Mouse (Mus musculus) MEL (cell line): ENCODE measurements around the gene Il3. TPM values are rescaled to one million over a fixed set of nuclear protein-coding genes. Genes with fewer than 3 reads are reported as not detected.

Experiments used
- DNase-seq: peaks from one replicate; pipeline ENCODE4 v3.0.0; 2011; ENCODE audit warnings: low read depth, low spot score
- H3K27ac ChIP-seq: 2 replicates; pipeline ENCODE4 v1.5.1; 2012; ENCODE audit warnings: low read depth, mild to moderate bottlenecking, control low read depth, low read length, moderate library complexity; ENCODE audit not compliant: control insufficient read depth
- H3K27me3 ChIP-seq, 2 experiments: fragments of 150-350 bp in 1 of 2; sonication (generic) in 1 of 2; 2 replicates each; pipeline ENCODE4 v1.6.1; 2012; ENCODE audit warnings: low read length in 2 of 2, mild to moderate bottlenecking in 2 of 2, improper control_type of control experiment in 1 of 2, moderate library complexity in 1 of 2; ENCODE audit not compliant: insufficient read depth in 2 of 2, control insufficient read depth in 1 of 2
- H3K36me3 ChIP-seq, 2 experiments: 2 replicates each; pipeline ENCODE4 v1.6.1; 2012 to 2014; ENCODE audit warnings: low read length in 2 of 2, improper control_type of control experiment in 1 of 2, inconsistent platforms in 1 of 2, mild to moderate bottlenecking in 1 of 2; ENCODE audit not compliant: insufficient read depth in 2 of 2, control insufficient read depth in 1 of 2
- H3K4me1 ChIP-seq, 2 experiments: fragments of 150-350 bp in 1 of 2; sonication (generic) in 1 of 2; 2 replicates each; pipeline ENCODE4 v1.6.1; 2012; ENCODE audit warnings: low read length in 2 of 2, improper control_type of control experiment in 1 of 2, mild to moderate bottlenecking in 1 of 2; ENCODE audit not compliant: insufficient read depth in 2 of 2, control insufficient read depth in 1 of 2
- H3K4me3 ChIP-seq, 2 experiments: fragments of 150-350 bp in 1 of 2; sonication (generic) in 1 of 2; 2 replicates each; pipeline ENCODE4 v1.5.1; 2012; ENCODE audit warnings: low read depth in 2 of 2, low read length in 2 of 2, mild to moderate bottlenecking in 2 of 2, moderate library complexity in 2 of 2, control low read depth in 1 of 2, improper control_type of control experiment in 1 of 2; ENCODE audit not compliant: control insufficient read depth in 1 of 2, insufficient read depth in 1 of 2
- H3K79me2 ChIP-seq: 2 replicates; pipeline ENCODE4 v1.6.1; 2012; ENCODE audit warnings: mild to moderate bottlenecking, low read length, moderate library complexity; ENCODE audit not compliant: control insufficient read depth, poor library complexity, insufficient read depth
- H3K9ac ChIP-seq: 2 replicates; pipeline ENCODE4 v1.6.1; 2012; ENCODE audit warnings: low read depth, mild to moderate bottlenecking, control low read depth, low read length, moderate library complexity; ENCODE audit not compliant: control insufficient read depth, poor library complexity, severe bottlenecking
- H3K9me3 ChIP-seq: fragments of 150-350 bp; sonication (generic); replicated peaks from 2 replicates; pipeline ENCODE4 v1.6.1; 2012; ENCODE audit warnings: mild to moderate bottlenecking, low read length, improper control_type of control experiment, moderate library complexity; ENCODE audit not compliant: insufficient read depth
- BHLHE40 ChIP-seq: IDR thresholded peaks from 2 replicates; pipeline ENCODE4 v1.6.1; 2012; ENCODE audit warnings: low read depth, mild to moderate bottlenecking, inconsistent platforms, low read length, improper control_type of control experiment, borderline replicate concordance
- CHD1 ChIP-seq: IDR thresholded peaks from 2 replicates; pipeline ENCODE4 v1.6.1; 2012; ENCODE audit warnings: low read depth, mild to moderate bottlenecking, inconsistent platforms, low read length, improper control_type of control experiment
- CHD2 ChIP-seq: IDR thresholded peaks from 2 replicates; pipeline ENCODE4 v1.6.1; 2011; ENCODE audit warnings: low read length, improper control_type of control experiment
- CTCF ChIP-seq, 3 experiments: IDR thresholded peaks in 2 of 3; conservative IDR thresholded peaks in 1 of 3; 2 replicates each; pipeline ENCODE4 v1.5.1; 2011 to 2012; ENCODE audit warnings: low read length in 3 of 3, low read depth in 2 of 3, mild to moderate bottlenecking in 2 of 3, improper control_type of control experiment in 1 of 3, inconsistent platforms in 1 of 3, mixed read lengths in 1 of 3, moderate library complexity in 1 of 3; ENCODE audit not compliant: control insufficient read depth in 1 of 3, insufficient read depth in 1 of 3, poor library complexity in 1 of 3, severe bottlenecking in 1 of 3
- E2F4 ChIP-seq: IDR thresholded peaks from 2 replicates; pipeline ENCODE4 v1.6.1; 2011; ENCODE audit warnings: low read depth, low read length, improper control_type of control experiment, borderline replicate concordance
- ELF1 ChIP-seq: IDR thresholded peaks from 2 replicates; pipeline ENCODE4 v1.6.1; 2014; ENCODE audit warnings: low read depth, mild to moderate bottlenecking, inconsistent platforms, low read length, improper control_type of control experiment, moderate library complexity
- ETS1 ChIP-seq: IDR thresholded peaks from 2 replicates; pipeline ENCODE4 v1.6.1; 2012; ENCODE audit warnings: low read depth, mild to moderate bottlenecking, inconsistent platforms, low read length, improper control_type of control experiment, moderate library complexity
- GABPA ChIP-seq: IDR thresholded peaks from 2 replicates; pipeline ENCODE4 v1.6.1; 2012; ENCODE audit warnings: low read depth, mild to moderate bottlenecking, inconsistent platforms, low read length, improper control_type of control experiment, moderate library complexity
- GATA1 ChIP-seq: IDR thresholded peaks from 2 replicates; pipeline ENCODE4 v1.6.1; 2011; ENCODE audit warnings: low read depth, low read length, improper control_type of control experiment
- HCFC1 ChIP-seq: IDR thresholded peaks from 2 replicates; pipeline ENCODE4 v1.6.1; 2012; ENCODE audit warnings: low read depth, mild to moderate bottlenecking, inconsistent platforms, low read length, improper control_type of control experiment, moderate library complexity
- JUND ChIP-seq: IDR thresholded peaks from 2 replicates; pipeline ENCODE4 v1.6.1; 2011; ENCODE audit warnings: low read depth, mild to moderate bottlenecking, improper control_type of control experiment, low read length
- KAT2A ChIP-seq: conservative IDR thresholded peaks from 2 replicates; pipeline ENCODE4 v1.6.1; 2012; ENCODE audit warnings: low read depth, low read length, improper control_type of control experiment, inconsistent platforms
- MAFK ChIP-seq: IDR thresholded peaks from 2 replicates; pipeline ENCODE4 v1.6.1; 2011; ENCODE audit warnings: low read depth, mild to moderate bottlenecking, low read length, improper control_type of control experiment, borderline replicate concordance
- MAX ChIP-seq: IDR thresholded peaks from 2 replicates; pipeline ENCODE4 v1.6.1; 2011; ENCODE audit warnings: low read length, improper control_type of control experiment
- MAZ ChIP-seq: IDR thresholded peaks from 2 replicates; pipeline ENCODE4 v1.6.1; 2012; ENCODE audit warnings: low read depth, mild to moderate bottlenecking, inconsistent platforms, low read length, improper control_type of control experiment
- MXI1 ChIP-seq: IDR thresholded peaks from 2 replicates; pipeline ENCODE4 v1.6.1; 2011; ENCODE audit warnings: mild to moderate bottlenecking, low read depth, low read length, improper control_type of control experiment
- MYB ChIP-seq: IDR thresholded peaks from 2 replicates; pipeline ENCODE4 v1.6.1; 2011; ENCODE audit warnings: mild to moderate bottlenecking, low read depth, low read length, improper control_type of control experiment
- MYC ChIP-seq: IDR thresholded peaks from 2 replicates; pipeline ENCODE4 v1.6.1; 2011; ENCODE audit warnings: low read depth, mild to moderate bottlenecking, low read length, improper control_type of control experiment, moderate library complexity
- NELFE ChIP-seq: IDR thresholded peaks from 2 replicates; pipeline ENCODE4 v1.6.1; 2011; ENCODE audit warnings: low read depth, low read length, improper control_type of control experiment
- NRF1 ChIP-seq: IDR thresholded peaks from 2 replicates; pipeline ENCODE4 v1.6.1; 2014; ENCODE audit warnings: low read depth, mild to moderate bottlenecking, inconsistent platforms, low read length, improper control_type of control experiment, moderate library complexity; ENCODE audit not compliant: poor library complexity, insufficient read depth, severe bottlenecking
- POLR2A ChIP-seq, 2 experiments: IDR thresholded peaks; 2 replicates each; pipeline ENCODE4 v1.6.1; 2011 to 2012; ENCODE audit warnings: low read length in 2 of 2, mild to moderate bottlenecking in 2 of 2, control low read depth in 1 of 2, improper control_type of control experiment in 1 of 2, low read depth in 1 of 2, moderate library complexity in 1 of 2; ENCODE audit not compliant: control insufficient read depth in 1 of 2, insufficient read depth in 1 of 2, poor library complexity in 1 of 2
- POLR2AphosphoS2 ChIP-seq: IDR thresholded peaks from 2 replicates; pipeline ENCODE4 v1.6.1; 2011; ENCODE audit warnings: low read length, improper control_type of control experiment
- POLR2AphosphoS5 ChIP-seq: IDR thresholded peaks from 2 replicates; pipeline ENCODE4 v1.6.1; 2012; ENCODE audit warnings: low read depth, borderline replicate concordance, mild to moderate bottlenecking, inconsistent platforms, low read length, moderate library complexity, mixed read lengths
- RAD21 ChIP-seq: IDR thresholded peaks from 2 replicates; pipeline ENCODE4 v1.6.1; 2011; ENCODE audit warnings: mild to moderate bottlenecking, low read depth, low read length, improper control_type of control experiment
- RCOR1 ChIP-seq: IDR thresholded peaks from 2 replicates; pipeline ENCODE4 v1.6.1; 2012; ENCODE audit warnings: low read depth, mild to moderate bottlenecking, inconsistent platforms, low read length, improper control_type of control experiment
- SIN3A ChIP-seq: IDR thresholded peaks from 2 replicates; pipeline ENCODE4 v1.6.1; 2012; ENCODE audit warnings: low read length, improper control_type of control experiment, inconsistent platforms
- SMC3 ChIP-seq: IDR thresholded peaks from 2 replicates; pipeline ENCODE4 v1.6.1; 2011; ENCODE audit warnings: low read depth, low read length, improper control_type of control experiment
- TAL1 ChIP-seq: IDR thresholded peaks from 2 replicates; pipeline ENCODE4 v1.6.1; 2012; ENCODE audit warnings: mild to moderate bottlenecking, inconsistent platforms, low read length, moderate library complexity, mixed read lengths
- TBP ChIP-seq: IDR thresholded peaks from 2 replicates; pipeline ENCODE4 v1.8.0; 2011; ENCODE audit warnings: low read depth, low read length, improper control_type of control experiment
- TCF12 ChIP-seq: IDR thresholded peaks from 2 replicates; pipeline ENCODE4 v1.6.1; 2014; ENCODE audit warnings: low read depth, mild to moderate bottlenecking, inconsistent platforms, low read length, improper control_type of control experiment, moderate library complexity
- UBTF ChIP-seq: IDR thresholded peaks from 2 replicates; pipeline ENCODE4 v1.6.1; 2012; ENCODE audit warnings: low read depth, mild to moderate bottlenecking, inconsistent platforms, low read length, improper control_type of control experiment, moderate library complexity, borderline replicate concordance; ENCODE audit not compliant: insufficient read depth
- USF1 ChIP-seq: IDR thresholded peaks from 2 replicates; pipeline ENCODE4 v1.6.1; 2014; ENCODE audit warnings: low read depth, mild to moderate bottlenecking, inconsistent platforms, low read length, improper control_type of control experiment, moderate library complexity
- USF2 ChIP-seq, 2 experiments: IDR thresholded peaks; 2 replicates each; pipeline ENCODE4 v1.6.1; 2011 to 2012; ENCODE audit warnings: improper control_type of control experiment in 2 of 2, low read length in 2 of 2, borderline replicate concordance in 1 of 2, inconsistent platforms in 1 of 2, low read depth in 1 of 2, mild to moderate bottlenecking in 1 of 2; ENCODE audit not compliant: insufficient read depth in 1 of 2
- ZC3H11A ChIP-seq: IDR thresholded peaks from 2 replicates; pipeline ENCODE4 v1.6.1; 2012; ENCODE audit warnings: low read depth, mild to moderate bottlenecking, inconsistent platforms, low read length, improper control_type of control experiment
- ZKSCAN1 ChIP-seq: IDR thresholded peaks from 2 replicates; pipeline ENCODE4 v1.6.1; 2012; ENCODE audit warnings: low read depth, mild to moderate bottlenecking, inconsistent platforms, low read length, improper control_type of control experiment, moderate library complexity
- ZMIZ1 ChIP-seq: IDR thresholded peaks from 2 replicates; pipeline ENCODE4 v1.6.1; 2012; ENCODE audit warnings: low read depth, mild to moderate bottlenecking, inconsistent platforms, low read length, improper control_type of control experiment, moderate library complexity
- ZNF384 ChIP-seq: IDR thresholded peaks from 2 replicates; pipeline ENCODE4 v1.6.1; 2012; ENCODE audit warnings: low read depth, mild to moderate bottlenecking, inconsistent platforms, low read length, improper control_type of control experiment
- polyA plus RNA-seq, 2 experiments: library from polyadenylated mRNA; stranded (reverse) in 1 of 2; unstranded in 1 of 2; fragments of >175 nt in 1 of 2; fragments of >200 nt in 1 of 2; gene quantifications; 2 replicates each; pipeline versions ENCODE4 v1.2.1 to v1.2.4; 2012; ENCODE audit warnings: low replicate concordance in 2 of 2, low read depth in 1 of 2; ENCODE audit not compliant: insufficient read length in 2 of 2, insufficient read depth in 1 of 2, missing spikeins in 1 of 2
- total RNA-seq: library from RNA; depleted of rRNA; stranded (reverse); fragments of 300-350 nt; gene quantifications from 2 replicates; pipeline ENCODE4 v1.2.3, GENCODE M21; 2012

Gene Il3
- total and polyA plus RNA-seq, 3 experiments, result not detected

- no peaks in the 10 kb centered on the region for H3K9me3 ChIP-seq
- H3K4me3 ChIP-seq, result no peak overlapping the region
- no peaks in the 10 kb centered on the region for H3K79me2 ChIP-seq
- H3K36me3 ChIP-seq, result peaks cover 0 to 35% of the 10 kb centered on the region in 2 experiments; a peak in 2 of 4 replicates
- peaks cover 6 to 41% of the 10 kb centered on the region in 2 experiments for H3K4me1 ChIP-seq
- H3K27ac ChIP-seq, result no peak overlapping the region
- DNase-seq, result peak; percentile 73
- no peaks in the 10 kb centered on the region for H3K27me3 ChIP-seq
- H3K9ac ChIP-seq, result no peak overlapping the region
- TF ChIP-seq JUND (0 out of 2 replicates have a peak, but pooled peaks have one; percentile 53), MYB (no peak), MAX (peak; percentile 63), TBP (no peak), MAZ (0 out of 2 replicates have a peak, but pooled peaks have one; percentile 39), GABPA (no peak), E2F4 (no peak), SMC3 (no peak), ZNF384 (peak; percentile 96), CHD1 (no peak), MXI1 (0 out of 2 replicates have a peak, but pooled peaks have one; percentile 19), RCOR1 (peak; percentile 68), ZC3H11A (no peak), BHLHE40 (no peak), TAL1 (no peak), CTCF (IDR thresholded peaks at IDR 0.05 in 2 of 3, conservative IDR thresholded peaks at IDR 0.05 in 1 of 3; ENCODE audit: control insufficient read depth in 1 of 3, insufficient read depth in 1 of 3, low read depth in 2 of 3, low read length in 3 of 3, poor library complexity in 1 of 3, severe bottlenecking in 1 of 3) (no peak), HCFC1 (no peak), USF2 (IDR thresholded peaks at IDR 0.05; ENCODE audit: borderline replicate concordance in 1 of 2, insufficient read depth in 1 of 2, low read depth in 1 of 2, low read length in 2 of 2) (no peak), POLR2A (IDR thresholded peaks at IDR 0.05; ENCODE audit: control insufficient read depth in 1 of 2, insufficient read depth in 1 of 2, low read depth in 1 of 2, low read length in 2 of 2, poor library complexity in 1 of 2) (no peak), CHD2 (no peak), SIN3A (peak; percentile 47; the same call in 1 of the 2 replicates), TCF12 (no peak), POLR2AphosphoS2 (no peak), MAFK (no peak), ZKSCAN1 (peak; percentile 55; the same call in 1 of the 2 replicates), NRF1 (no peak), NELFE (no peak), ELF1 (no peak), GATA1 (peak; percentile 63), KAT2A (peak; percentile 36; the same call in 1 of the 2 replicates), MYC (peak; percentile 70), ZMIZ1 (no peak), ETS1 (0 out of 2 replicates have a peak, but pooled peaks have one; percentile 37), POLR2AphosphoS5 (no peak), USF1 (no peak), RAD21 (no peak; the same call in 1 of the 2 replicates), UBTF (no peak)
Measured at GRCm38 (mm10) chr11:54269191-54269896, 2.3 kb upstream of the Il3 start.
